Mouse (Mus musculus) hindbrain, postnatal 0 days (tissue): ENCODE measurements around the gene Gm20503. TPM values are rescaled to one million over a fixed set of nuclear protein-coding genes. Genes with fewer than 3 reads are reported as not detected.

Experiments used
- ATAC-seq: fragments of 200-750 bp; cut with Nextera tagmentation; 2 replicates; pipeline ENCODE4 v1.8.0; 2017; ENCODE audit warnings: mild to moderate bottlenecking, moderate TSS enrichment, moderate library complexity
- DNase-seq: peaks from one replicate; pipeline ENCODE4 v3.0.0-alpha.2; 2015; ENCODE audit warnings: low spot score
- H3K27ac ChIP-seq: fragments of 300-500 bp; sonication (generic); 2 replicates; pipeline ENCODE4 v1.5.1; 2014; ENCODE audit warnings: mild to moderate bottlenecking
- H3K27me3 ChIP-seq: fragments of 300-500 bp; sonication (generic); 2 replicates; pipeline ENCODE4 v1.6.1; 2014; ENCODE audit warnings: low read length, mixed read lengths; ENCODE audit not compliant: insufficient read depth
- H3K36me3 ChIP-seq: fragments of 300-500 bp; sonication (generic); 2 replicates; pipeline ENCODE4 v1.6.1; 2014; ENCODE audit warnings: low read length, mixed read lengths; ENCODE audit not compliant: insufficient read depth
- H3K4me1 ChIP-seq: fragments of 300-500 bp; sonication (generic); 2 replicates; pipeline ENCODE4 v1.6.1; 2014; ENCODE audit warnings: antibody characterized with exemption, low read length, mixed read lengths; ENCODE audit not compliant: insufficient read depth
- H3K4me2 ChIP-seq: fragments of 300-500 bp; sonication (generic); 2 replicates; pipeline ENCODE4 v1.6.1; 2014; ENCODE audit warnings: low read depth, mild to moderate bottlenecking, low read length, moderate library complexity, mixed read lengths
- H3K4me3 ChIP-seq: fragments of 300-500 bp; sonication (generic); 2 replicates; pipeline ENCODE4 v1.5.1; 2014; ENCODE audit warnings: low read length
- H3K9ac ChIP-seq: fragments of 300-500 bp; sonication (generic); replicated peaks from 2 replicates; pipeline ENCODE4 v1.6.1; 2014; ENCODE audit warnings: mild to moderate bottlenecking, low read length, moderate library complexity, mixed read lengths
- H3K9me3 ChIP-seq: fragments of 300-500 bp; sonication (generic); 2 replicates; pipeline ENCODE4 v1.6.1; 2016; ENCODE audit warnings: low read length, mixed read lengths
- CTCF ChIP-seq: IDR thresholded peaks from 2 replicates; pipeline ENCODE4 v1.5.1; 2016; ENCODE audit warnings: antibody characterized with exemption, control low read depth, low read depth
- WGBS: fragments of 180-500 bp; shearing (Covaris S2); extraction: QIAGEN DNeasy Blood & Tissue Kit; methylation state at CpG from one replicate; pipeline ENCODE4 v1.1.7; 2014; 5-methylcytosine and 5-hydroxymethylcytosine counted together
- polyA plus RNA-seq: library from polyadenylated mRNA; unstranded; fragments of >200 nt; fragmentation: Nextera tagmentation; extraction: Ambion mirVana; gene quantifications from 2 replicates; pipeline ENCODE4 v1.2.1, GENCODE M21; 2015
- total RNA-seq: library from RNA; depleted of rRNA; stranded (reverse); fragments of >200 nt; gene quantifications from 2 replicates; pipeline ENCODE4 v1.2.3, GENCODE M21; 2014

Gm20503 gene
- total and polyA plus RNA-seq, 2 experiments from 2014 or later, result 11.7 TPM; not detected in 1

DNA sequence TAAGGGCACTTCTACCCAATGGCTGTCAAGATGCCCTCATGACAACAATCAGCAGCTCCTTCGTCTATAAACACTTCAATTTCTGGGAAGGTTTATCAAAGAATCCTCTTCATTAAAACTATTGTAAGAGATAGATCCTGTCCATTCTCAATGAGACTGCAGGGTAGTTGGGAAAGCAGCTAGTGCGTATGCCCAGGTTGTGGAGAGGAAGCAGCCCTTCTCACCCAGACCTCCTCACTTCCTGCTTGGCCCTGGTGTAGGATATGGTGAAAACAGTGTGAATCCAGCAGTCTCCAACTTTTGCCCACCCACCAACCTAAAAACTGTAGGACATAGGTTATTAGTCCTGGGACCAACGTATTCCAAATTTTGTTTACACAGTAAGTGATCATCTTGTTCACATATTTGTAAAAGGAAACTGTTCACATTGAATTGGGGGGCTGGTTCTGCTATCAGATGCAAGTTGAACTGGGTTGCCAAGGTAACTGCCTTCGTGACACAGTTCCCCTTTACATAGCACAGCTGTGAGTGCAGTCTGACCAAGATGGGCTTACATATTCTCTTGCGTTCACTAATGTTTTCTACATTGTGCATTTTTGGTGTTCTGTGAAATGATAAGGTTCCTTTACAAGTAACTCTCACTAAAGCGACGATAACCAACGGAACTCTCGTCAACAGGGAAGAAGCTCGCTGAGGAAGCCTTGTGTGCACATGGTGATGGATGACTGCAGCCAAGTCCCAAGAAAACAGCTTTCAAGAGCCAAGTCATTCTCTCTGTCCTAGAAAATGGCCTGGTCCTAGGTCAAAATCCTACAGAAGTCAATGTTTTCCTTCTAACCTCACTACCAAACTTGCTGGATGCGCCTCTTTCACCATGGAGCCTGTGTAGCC is 37.6 kb downstream of the Gm20503 start:
- H3K4me2 ChIP-seq, result no peak overlapping the region
- WGBS, result 85% methylated on average over 11 of the region's 11 CpGs
- no peaks in the 10 kb centered on the region for H3K27me3 ChIP-seq
- no peaks in the 10 kb centered on the region for H3K36me3 ChIP-seq
- TF ChIP-seq CTCF, result no peak
- H3K9ac ChIP-seq, result no peak overlapping the region
- H3K27ac ChIP-seq, result no peak overlapping the region
- peaks cover 4% of the 10 kb centered on the region; the same call in 1 of the 2 replicates for H3K4me1 ChIP-seq
- ATAC-seq (no peak), DNase-seq (no peak)
- H3K4me3 ChIP-seq, result no peak overlapping the region
- H3K9me3 ChIP-seq, result no peaks in the 10 kb centered on the region

- no peaks in the 10 kb centered on the region for H3K36me3 ChIP-seq
- no peak overlapping the region for H3K4me3 ChIP-seq
- no peak overlapping the region for H3K9ac ChIP-seq
- H3K4me1 ChIP-seq, result no peaks in the 10 kb centered on the region
- no peaks in the 10 kb centered on the region for H3K9me3 ChIP-seq
- ATAC-seq (no peak), DNase-seq (no peak)
- H3K27ac ChIP-seq, result no peak overlapping the region
- TF ChIP-seq CTCF, result no peak
- 95% methylated on average over 5 of the region's 5 CpGs for WGBS
- no peaks in the 10 kb centered on the region for H3K27me3 ChIP-seq
- H3K4me2 ChIP-seq, result no peak overlapping the region
Observed at GRCm38 (mm10) chr4:59043074-59043473, 40.1 kb downstream of the Gm20503 start.

- Histone ChIP-seq H3K27ac (no peak overlapping the region), H3K27me3 (no peaks in the 10 kb centered on the region), H3K9me3 (no peaks in the 10 kb centered on the region), H3K36me3 (no peaks in the 10 kb centered on the region), H3K9ac (no peak overlapping the region), H3K4me2 (no peak overlapping the region), H3K4me3 (no peak overlapping the region), H3K4me1 (no peaks in the 10 kb centered on the region)
- WGBS, result 91% methylated on average over 6 of the region's 6 CpGs
- ATAC-seq (no peak), DNase-seq (no peak)
- TF ChIP-seq CTCF, result no peak
Observed at GRCm38 (mm10) chr4:59043891-59044290, 40.9 kb downstream of the Gm20503 start.

DNA sequence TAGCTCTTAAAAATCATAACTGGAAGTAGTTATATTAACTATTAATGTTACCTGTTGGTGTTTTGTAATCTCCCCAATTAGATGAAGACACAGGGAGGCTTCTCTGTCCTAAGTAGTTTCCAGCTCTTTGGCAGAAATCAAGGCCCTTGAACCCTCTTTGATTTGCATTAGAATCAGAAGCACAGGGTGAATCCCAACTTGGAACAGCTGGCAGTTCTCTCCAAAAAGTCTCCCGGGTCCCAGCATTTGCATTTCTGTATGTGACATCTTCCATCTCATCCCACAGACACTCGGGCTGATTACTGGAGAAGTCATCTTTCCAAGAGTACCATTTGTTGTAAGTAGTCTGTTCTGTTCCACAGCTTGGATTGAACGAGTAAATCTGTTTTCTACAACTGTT is 44.2 kb downstream of the Gm20503 start:
- no peak for TF ChIP-seq CTCF
- no peak overlapping the region for H3K9ac ChIP-seq
- DNase-seq (no peak), ATAC-seq (no peak)
- H3K9me3 ChIP-seq, result no peaks in the 10 kb centered on the region
- 19% methylated on average over 3 of the region's 3 CpGs for WGBS
- no peaks in the 10 kb centered on the region for H3K27me3 ChIP-seq
- no peak overlapping the region for H3K4me3 ChIP-seq
- no peak overlapping the region for H3K27ac ChIP-seq
- no peaks in the 10 kb centered on the region for H3K4me1 ChIP-seq
- H3K36me3 ChIP-seq, result no peaks in the 10 kb centered on the region
- no peak overlapping the region for H3K4me2 ChIP-seq

GRCm38 (mm10) chr4:59051081-59051480 is 48.1 kb downstream of the Gm20503 start:
- no peak overlapping the region for H3K27ac ChIP-seq
- H3K27me3 ChIP-seq, result no peaks in the 10 kb centered on the region
- no peak overlapping the region for H3K4me3 ChIP-seq
- no peak overlapping the region for H3K4me2 ChIP-seq
- DNase-seq, result no peak
- H3K4me1 ChIP-seq, result no peaks in the 10 kb centered on the region
- WGBS, result 94% methylated on average over 1 of the region's 1 CpGs
- TF ChIP-seq CTCF, result no peak
- ATAC-seq, result no peak
- no peak overlapping the region for H3K9ac ChIP-seq
- H3K9me3 ChIP-seq, result no peaks in the 10 kb centered on the region
- no peaks in the 10 kb centered on the region for H3K36me3 ChIP-seq

- Histone ChIP-seq H3K27me3 (no peaks in the 10 kb centered on the region), H3K4me2 (no peak overlapping the region), H3K9me3 (no peaks in the 10 kb centered on the region), H3K4me3 (no peak overlapping the region), H3K9ac (no peak overlapping the region), H3K27ac (no peak overlapping the region), H3K4me1 (no peaks in the 10 kb centered on the region), H3K36me3 (no peaks in the 10 kb centered on the region)
- ATAC-seq (no peak), DNase-seq (no peak)
- no peak for TF ChIP-seq CTCF
- 83% methylated on average over 3 of the region's 3 CpGs for WGBS
Observed at GRCm38 (mm10) chr4:59057929-59058328, 54.9 kb downstream of the Gm20503 start.

DNA sequence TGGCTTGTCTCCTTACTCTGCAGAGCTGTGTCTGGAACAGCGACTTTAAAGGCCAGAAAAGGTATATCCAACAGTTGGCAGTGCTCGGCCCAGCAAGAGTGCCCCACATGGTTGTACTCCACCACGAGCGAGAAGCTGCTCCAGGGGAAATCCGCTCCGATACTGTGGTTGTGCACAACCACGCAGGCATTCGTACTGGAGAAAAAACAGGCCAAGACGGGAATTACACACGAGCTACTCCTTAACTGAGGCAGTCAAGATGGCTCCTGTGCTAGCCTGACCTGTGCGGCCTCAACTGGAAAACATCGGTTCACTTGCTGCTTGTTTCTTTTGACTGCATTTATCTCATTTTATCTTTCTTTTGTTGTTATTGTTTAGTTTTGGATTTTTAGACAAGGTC is 59.5 kb downstream of the Gm20503 start:
- no peak overlapping the region for H3K27ac ChIP-seq
- H3K27me3 ChIP-seq, result no peaks in the 10 kb centered on the region
- DNase-seq (no peak), ATAC-seq (no peak)
- no peak overlapping the region for H3K9ac ChIP-seq
- no peak overlapping the region for H3K4me2 ChIP-seq
- H3K36me3 ChIP-seq, result no peaks in the 10 kb centered on the region
- H3K4me1 ChIP-seq, result no peaks in the 10 kb centered on the region
- TF ChIP-seq CTCF, result no peak
- H3K4me3 ChIP-seq, result no peak overlapping the region
- 74% methylated on average over 12 of the region's 12 CpGs for WGBS
- H3K9me3 ChIP-seq, result no peaks in the 10 kb centered on the region
